Mouse (Mus musculus): Measurements from ENCODE around the gene Csmd2.

Gene Csmd2

GRCm38 (mm10) chr4:128241854-128242356 is 254.2 kb downstream of the Csmd2 start:
- no peak for DNase-seq (ENCODE audit: low spot score in 2 of 2)

- no peak for DNase-seq (ENCODE audit: low spot score in 2 of 2)
These were observed 257.5 kb downstream of the Csmd2 start for GRCm38 (mm10) chr4:128245201-128245600.

GRCm38 (mm10) chr4:128248676-128249075 is 261.0 kb downstream of the Csmd2 start:
- DNase-seq (ENCODE audit: low spot score in 2 of 2): no peak

GRCm38 (mm10) chr4:128259211-128259610 is 271.6 kb downstream of the Csmd2 start:
- DNase-seq (ENCODE audit: low spot score in 2 of 2): no peak

GRCm38 (mm10) chr4:128260907-128261560 is 273.4 kb downstream of the Csmd2 start, which contains the start of gene Hmgb4:
Gene Hmgb4, minus strand, starts transcription at chr4:128260957.
- DNase-seq (ENCODE audit: low spot score in 2 of 2): no peak

- DNase-seq (ENCODE audit: low spot score in 2 of 2): no peak
These were observed 276.8 kb downstream of the Csmd2 start for GRCm38 (mm10) chr4:128264491-128264890.

- DNase-seq (ENCODE audit: low spot score in 2 of 2): no peak
These were observed 277.7 kb downstream of the Csmd2 start for GRCm38 (mm10) chr4:128265341-128265740.

GRCm38 (mm10) chr4:128269261-128269875 is 281.7 kb downstream of the Csmd2 start:
- no peak for DNase-seq (ENCODE audit: low spot score in 2 of 2)

GRCm38 (mm10) chr4:128270177-128270576 is 282.5 kb downstream of the Csmd2 start:
- no peak for DNase-seq (ENCODE audit: low spot score in 2 of 2)

GRCm38 (mm10) chr4:128270931-128271330 is 283.3 kb downstream of the Csmd2 start:
- no peak for DNase-seq (ENCODE audit: low spot score in 2 of 2)

- no peak for DNase-seq (ENCODE audit: low spot score in 2 of 2)
These were observed 284.8 kb downstream of the Csmd2 start for GRCm38 (mm10) chr4:128272501-128272900.

- no peak for DNase-seq (ENCODE audit: low spot score in 2 of 2)
These were observed 285.5 kb downstream of the Csmd2 start for GRCm38 (mm10) chr4:128273146-128273545.

- no peak for DNase-seq (ENCODE audit: low spot score in 2 of 2)
These were observed 287.5 kb downstream of the Csmd2 start for GRCm38 (mm10) chr4:128275116-128275515.

- no peak for DNase-seq (ENCODE audit: low spot score in 2 of 2)
These were observed 287.9 kb downstream of the Csmd2 start for GRCm38 (mm10) chr4:128275586-128275985.

GRCm38 (mm10) chr4:128285009-128285408 is 297.4 kb downstream of the Csmd2 start:
- DNase-seq (ENCODE audit: low spot score in 2 of 2): no peak

GRCm38 (mm10) chr4:128288095-128288494 is 300.4 kb downstream of the Csmd2 start:
- DNase-seq (ENCODE audit: low spot score in 2 of 2): no peak

- DNase-seq (ENCODE audit: low spot score in 2 of 2): no peak
These were observed 316.4 kb downstream of the Csmd2 start for GRCm38 (mm10) chr4:128304049-128304448.

- DNase-seq (ENCODE audit: low spot score in 2 of 2): no peak
These were observed 318.4 kb downstream of the Csmd2 start for GRCm38 (mm10) chr4:128306011-128306410.

GRCm38 (mm10) chr4:128315328-128315727 is 327.7 kb downstream of the Csmd2 start:
- no peak for DNase-seq (ENCODE audit: low spot score in 2 of 2)

- DNase-seq (ENCODE audit: low spot score in 2 of 2): no peak
These were observed 330.3 kb downstream of the Csmd2 start for GRCm38 (mm10) chr4:128317951-128318350.

- no peak for DNase-seq (ENCODE audit: low spot score in 2 of 2)
These were observed 337.9 kb downstream of the Csmd2 start for GRCm38 (mm10) chr4:128325511-128325910.

- DNase-seq (ENCODE audit: low spot score in 2 of 2): no peak
These were observed 339.1 kb downstream of the Csmd2 start for GRCm38 (mm10) chr4:128326755-128327154.

- DNase-seq (ENCODE audit: low spot score in 2 of 2): no peak
These were observed 339.8 kb downstream of the Csmd2 start for GRCm38 (mm10) chr4:128327421-128327820.
